Mouse (Mus musculus) forebrain, embryonic 16.5 days (tissue): Measurements from ENCODE around the gene Pole3. TPM values are rescaled to one million over a fixed set of nuclear protein-coding genes. Genes with fewer than 3 reads are reported as not detected.
A peak's percentile ranks its signal among the peaks of the same experiment; 100 is the strongest.

Experiments
- ATAC-seq: fragments of 200-750 bp; cut with Nextera tagmentation; 2 replicates; pipeline ENCODE4 v1.8.0; 2017; ENCODE audit warnings: mild to moderate bottlenecking, moderate library complexity
- H3K27ac ChIP-seq: fragments of 300-500 bp; sonication (generic); 2 replicates; pipeline ENCODE4 v1.5.1; 2014; ENCODE audit warnings: low read length, control low read depth
- H3K27me3 ChIP-seq: fragments of 300-500 bp; sonication (generic); replicated peaks from 2 replicates; pipeline ENCODE4 v1.6.1; 2014; ENCODE audit warnings: low read length; ENCODE audit not compliant: control insufficient read depth, insufficient read depth
- H3K36me3 ChIP-seq: fragments of 300-500 bp; sonication (generic); 2 replicates; pipeline ENCODE4 v1.6.1; 2014; ENCODE audit not compliant: control insufficient read depth, insufficient read depth
- H3K4me1 ChIP-seq: fragments of 300-500 bp; sonication (generic); replicated peaks from 2 replicates; pipeline ENCODE4 v1.6.1; 2014; ENCODE audit warnings: low read length; ENCODE audit not compliant: control insufficient read depth, insufficient read depth
- H3K4me2 ChIP-seq: fragments of 300-500 bp; sonication (generic); 2 replicates; pipeline ENCODE4 v1.6.1; 2014; ENCODE audit warnings: mild to moderate bottlenecking, low read length, control low read depth
- H3K4me3 ChIP-seq: fragments of 300-500 bp; sonication (generic); replicated peaks from 2 replicates; pipeline ENCODE4 v1.5.1; 2014; ENCODE audit warnings: mild to moderate bottlenecking, low read length, control low read depth
- H3K9ac ChIP-seq: fragments of 300-500 bp; sonication (generic); replicated peaks from 2 replicates; pipeline ENCODE4 v1.6.1; 2014; ENCODE audit warnings: low read depth, low read length, control low read depth
- H3K9me3 ChIP-seq: fragments of 300-500 bp; sonication (generic); 2 replicates; pipeline ENCODE4 v1.6.1; 2016; ENCODE audit warnings: low read length; ENCODE audit not compliant: control insufficient read depth
- WGBS: fragments of 180-500 bp; shearing (Covaris S2); extraction: QIAGEN DNeasy Blood & Tissue Kit; methylation state at CpG from one replicate; pipeline ENCODE4 v1.1.7; 2014; 5-methylcytosine and 5-hydroxymethylcytosine counted together
- polyA plus RNA-seq: library from polyadenylated mRNA; unstranded; fragments of >200 nt; fragmentation: Nextera tagmentation; extraction: Ambion mirVana; gene quantifications from 2 replicates; pipeline ENCODE4 v1.2.1, GENCODE M21; 2015

Gene Pole3
- polyA plus RNA-seq, 1 experiment from 2014 or later = 81.6 TPM

- H3K4me1 ChIP-seq = 0 out of 2 replicates have a peak, but pooled peaks cover 3% of the 10 kb centered on the region
- WGBS = 70% methylated on average over 6 of the region's 6 CpGs
- no peak for ATAC-seq
- no peak within 1 kb of the TSS for H3K27ac ChIP-seq
- H3K9me3 ChIP-seq = no peaks in the 10 kb centered on the region
- no peak within 1 kb of the TSS for H3K9ac ChIP-seq
- no peak within 1 kb of the TSS for H3K4me2 ChIP-seq
- no peaks in the 10 kb centered on the region for H3K27me3 ChIP-seq
- H3K36me3 ChIP-seq = no peaks in the 10 kb centered on the region
- H3K4me3 ChIP-seq = no peak within 1 kb of the TSS
Observed at GRCm38 (mm10) chr4:62559797-62560329, 35.0 kb upstream of the Pole3 start, which contains the start of gene Rgs3. Gene Rgs3, plus strand, starts transcription at chr4:62559847.

GRCm38 (mm10) chr4:62557436-62557835 lies 32.6 kb upstream of the Pole3 start:
- Histone ChIP-seq H3K9ac (no peak overlapping the region), H3K27me3 (no peaks in the 10 kb centered on the region), H3K4me1 (0 out of 2 replicates have a peak, but pooled peaks cover 3% of the 10 kb centered on the region), H3K4me3 (no peak overlapping the region), H3K36me3 (no peaks in the 10 kb centered on the region), H3K4me2 (no peak overlapping the region), H3K27ac (no peak overlapping the region), H3K9me3 (no peaks in the 10 kb centered on the region)
- ATAC-seq = no peak
- WGBS = 38% methylated on average over 3 of the region's 3 CpGs

DNA sequence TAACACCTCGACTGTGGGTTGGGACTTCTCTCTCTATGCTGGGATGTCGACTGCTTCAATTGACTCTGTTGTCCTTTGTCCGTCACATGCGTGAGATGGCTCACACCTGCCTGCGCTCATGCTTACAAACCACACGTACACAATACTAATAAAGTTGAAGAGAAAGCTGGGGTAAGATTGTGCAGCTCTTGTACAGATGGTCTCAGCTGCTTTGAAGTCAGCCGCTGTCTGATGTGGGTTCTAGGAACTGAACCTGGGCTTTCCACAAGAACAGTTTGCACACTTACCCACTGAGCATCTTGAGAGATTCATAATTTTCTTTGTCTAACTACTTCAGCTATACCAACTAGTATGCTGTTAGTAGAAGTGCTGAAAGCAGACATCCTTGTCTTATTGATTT lies 27.1 kb upstream of the Pole3 start:
- Histone ChIP-seq H3K4me1 (no peaks in the 10 kb centered on the region), H3K4me2 (no peak overlapping the region), H3K27ac (no peak overlapping the region), H3K9ac (no peak overlapping the region), H3K4me3 (no peak overlapping the region), H3K36me3 (no peaks in the 10 kb centered on the region), H3K9me3 (no peaks in the 10 kb centered on the region), H3K27me3 (no peaks in the 10 kb centered on the region)
- WGBS = 85% methylated on average over 7 of the region's 7 CpGs
- no peak for ATAC-seq

DNA sequence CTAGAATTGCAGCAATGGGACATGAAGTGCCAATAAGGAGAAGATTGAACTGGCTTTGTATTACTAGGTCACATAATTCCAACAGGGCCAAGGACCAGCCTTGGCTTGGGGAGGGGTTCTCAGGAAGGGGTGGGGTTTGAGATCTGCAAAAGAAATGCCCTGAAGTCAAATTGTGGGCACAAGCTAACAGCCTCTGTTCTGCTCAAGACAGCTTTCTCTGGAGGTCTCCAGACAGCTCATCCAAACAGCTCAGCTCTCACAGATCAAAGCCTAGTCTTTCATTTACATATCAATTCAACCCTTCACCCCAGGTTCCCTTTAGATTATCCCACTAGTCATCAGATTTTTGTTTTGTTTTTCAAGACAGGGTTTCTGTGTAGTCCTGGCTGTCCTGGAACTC lies 19.9 kb upstream of the Pole3 start:
- Histone ChIP-seq H3K9ac (no peak overlapping the region), H3K9me3 (no peaks in the 10 kb centered on the region), H3K36me3 (no peaks in the 10 kb centered on the region), H3K27me3 (no peaks in the 10 kb centered on the region), H3K4me1 (no peaks in the 10 kb centered on the region), H3K27ac (no peak overlapping the region), H3K4me2 (no peak overlapping the region), H3K4me3 (no peak overlapping the region)
- no peak for ATAC-seq

GRCm38 (mm10) chr4:62543782-62544181 lies 18.9 kb upstream of the Pole3 start:
- WGBS = 92% methylated on average over 6 of the region's 6 CpGs
- Histone ChIP-seq H3K4me2 (no peak overlapping the region), H3K27ac (no peak overlapping the region), H3K9ac (no peak overlapping the region), H3K9me3 (no peaks in the 10 kb centered on the region), H3K4me1 (no peaks in the 10 kb centered on the region), H3K27me3 (no peaks in the 10 kb centered on the region), H3K4me3 (no peak overlapping the region), H3K36me3 (no peaks in the 10 kb centered on the region)
- no peak for ATAC-seq

GRCm38 (mm10) chr4:62541802-62542201 lies 16.9 kb upstream of the Pole3 start:
- peak; percentile 93 for ATAC-seq
- H3K9me3 ChIP-seq = no peaks in the 10 kb centered on the region
- 48% methylated on average over 3 of the region's 3 CpGs for WGBS

DNA sequence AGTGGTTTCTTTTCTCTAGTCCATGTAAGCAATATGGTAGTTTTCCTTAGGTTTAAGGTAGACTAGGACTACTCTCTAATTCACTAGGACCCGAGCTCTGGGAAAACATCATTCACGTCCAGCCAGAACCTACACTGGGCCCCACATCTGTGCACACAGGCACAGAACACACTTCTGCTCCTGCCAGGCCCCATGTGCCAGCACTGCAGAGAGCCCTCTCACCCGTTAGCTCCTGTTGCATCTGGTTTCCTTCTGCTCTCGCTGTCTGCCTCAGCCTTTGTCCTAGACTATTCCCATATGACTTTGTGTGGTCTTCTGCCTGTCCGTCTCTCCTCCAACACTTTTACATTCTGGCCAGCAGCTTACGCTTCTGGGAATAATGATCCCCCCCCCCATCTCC lies 8.9 kb upstream of the Pole3 start:
- no peak overlapping the region for H3K27ac ChIP-seq
- no peak for ATAC-seq
- no peak overlapping the region for H3K9ac ChIP-seq
- H3K4me1 ChIP-seq = no peaks in the 10 kb centered on the region
- H3K4me3 ChIP-seq = no peak overlapping the region
- H3K9me3 ChIP-seq = no peaks in the 10 kb centered on the region
- H3K27me3 ChIP-seq = no peaks in the 10 kb centered on the region
- no peaks in the 10 kb centered on the region for H3K36me3 ChIP-seq
- H3K4me2 ChIP-seq = no peak overlapping the region
- whole genome bisulfite sequencing = 64% methylated on average over 6 of the region's 6 CpGs

More at GRCm38 (mm10) chr4:62541802-62542201, 16.9 kb upstream of the Pole3 start:
- Histone ChIP-seq H3K4me1 (no peaks in the 10 kb centered on the region), H3K27me3 (no peaks in the 10 kb centered on the region), H3K36me3 (no peaks in the 10 kb centered on the region), H3K4me2 (no peak overlapping the region), H3K27ac (no peak overlapping the region), H3K9ac (no peak overlapping the region), H3K4me3 (no peak overlapping the region)

GRCm38 (mm10) chr4:62527655-62528054 lies 2.8 kb upstream of the Pole3 start:
- no peak overlapping the region for H3K4me2 ChIP-seq
- no peak overlapping the region for H3K4me3 ChIP-seq
- peaks cover 9% of the 10 kb centered on the region for H3K4me1 ChIP-seq
- no peak for ATAC-seq
- 83% methylated on average over 4 of the region's 4 CpGs for WGBS
- no peaks in the 10 kb centered on the region for H3K9me3 ChIP-seq
- H3K9ac ChIP-seq = no peak overlapping the region
- no peaks in the 10 kb centered on the region for H3K36me3 ChIP-seq
- H3K27ac ChIP-seq = no peak overlapping the region
- H3K27me3 ChIP-seq = no peaks in the 10 kb centered on the region

- Histone ChIP-seq H3K36me3 (no peaks in the 10 kb centered on the region), H3K4me1 (peaks cover 9% of the 10 kb centered on the region), H3K4me2 (no peak overlapping the region), H3K9ac (no peak overlapping the region), H3K27ac (no peak overlapping the region), H3K4me3 (no peak overlapping the region), H3K9me3 (no peaks in the 10 kb centered on the region), H3K27me3 (no peaks in the 10 kb centered on the region)
- ATAC-seq = no peak
- 60% methylated on average over 2 of the region's 2 CpGs for WGBS
Observed at GRCm38 (mm10) chr4:62526256-62526655, 1.4 kb upstream of the Pole3 start.

- H3K4me1 ChIP-seq = peaks cover 9% of the 10 kb centered on the region
- no peaks in the 10 kb centered on the region for H3K27me3 ChIP-seq
- H3K9ac ChIP-seq = peak overlapping the region; percentile 90
- peak overlapping the region; percentile 50 for H3K4me2 ChIP-seq
- no peak for ATAC-seq
- H3K4me3 ChIP-seq = peak overlapping the region; percentile 78
- no peak overlapping the region; the same call in 1 of the 2 replicates for H3K27ac ChIP-seq
- 0% methylated on average over 10 of the region's 10 CpGs for WGBS
- H3K36me3 ChIP-seq = no peaks in the 10 kb centered on the region
- H3K9me3 ChIP-seq = no peaks in the 10 kb centered on the region
Observed at GRCm38 (mm10) chr4:62525489-62525811, 582 bp upstream of the Pole3 start.
